Mouse (Mus musculus) liver, embryonic 16.5 days (tissue): Measurements from ENCODE around the gene Shisa8. TPM values are rescaled to one million over a fixed set of nuclear protein-coding genes. Genes with fewer than 3 reads are reported as not detected.

Source experiments
- ATAC-seq: fragments of 200-750 bp; cut with Nextera tagmentation; 2 replicates; pipeline ENCODE4 v1.8.0; 2017; ENCODE audit warnings: low read depth, mild to moderate bottlenecking, moderate number of reproducible peaks, moderate library complexity
- H3K27ac ChIP-seq: fragments of 300-500 bp; sonication (generic); 2 replicates; pipeline ENCODE4 v1.5.1; 2014; ENCODE audit warnings: mild to moderate bottlenecking, low read length
- H3K27me3 ChIP-seq: fragments of 300-500 bp; sonication (generic); 2 replicates; pipeline ENCODE4 v1.6.1; 2014; ENCODE audit warnings: low read depth, low read length, mixed read lengths; ENCODE audit not compliant: control insufficient read depth, insufficient read depth
- H3K36me3 ChIP-seq: fragments of 300-500 bp; sonication (generic); 2 replicates; pipeline ENCODE4 v1.6.1; 2014; ENCODE audit warnings: mild to moderate bottlenecking; ENCODE audit not compliant: control insufficient read depth, insufficient read depth
- H3K4me1 ChIP-seq: fragments of 300-500 bp; sonication (generic); 2 replicates; pipeline ENCODE4 v1.6.1; 2014; ENCODE audit warnings: low read depth, low read length, mixed read lengths; ENCODE audit not compliant: control insufficient read depth
- H3K4me2 ChIP-seq: fragments of 300-500 bp; sonication (generic); 2 replicates; pipeline ENCODE4 v1.6.1; 2014; ENCODE audit warnings: low read depth, low read length, mixed read lengths
- H3K4me3 ChIP-seq: fragments of 300-500 bp; sonication (generic); 2 replicates; pipeline ENCODE4 v1.5.1; 2014; ENCODE audit warnings: low read depth, mild to moderate bottlenecking, low read length
- H3K9ac ChIP-seq: fragments of 300-500 bp; sonication (generic); 2 replicates; pipeline ENCODE4 v1.6.1; 2014; ENCODE audit warnings: low read depth, low read length
- H3K9me3 ChIP-seq: fragments of 300-500 bp; sonication (generic); replicated peaks from 2 replicates; pipeline ENCODE4 v1.6.1; 2016; ENCODE audit warnings: low read length; ENCODE audit not compliant: control insufficient read depth
- WGBS: fragments of 180-500 bp; shearing (Covaris S2); extraction: QIAGEN DNeasy Blood & Tissue Kit; methylation state at CpG from one replicate; pipeline ENCODE4 v1.1.7; 2014; ENCODE audit not compliant: insufficient replicate concordance; 5-methylcytosine and 5-hydroxymethylcytosine counted together
- polyA plus RNA-seq: library from polyadenylated mRNA; unstranded; fragments of >200 nt; fragmentation: Nextera tagmentation; extraction: Ambion mirVana; gene quantifications from 2 replicates; pipeline ENCODE4 v1.2.1, GENCODE M21; 2015

The Shisa8 gene
- polyA plus RNA-seq, 1 experiment from 2014 or later = 0.11 TPM

DNA sequence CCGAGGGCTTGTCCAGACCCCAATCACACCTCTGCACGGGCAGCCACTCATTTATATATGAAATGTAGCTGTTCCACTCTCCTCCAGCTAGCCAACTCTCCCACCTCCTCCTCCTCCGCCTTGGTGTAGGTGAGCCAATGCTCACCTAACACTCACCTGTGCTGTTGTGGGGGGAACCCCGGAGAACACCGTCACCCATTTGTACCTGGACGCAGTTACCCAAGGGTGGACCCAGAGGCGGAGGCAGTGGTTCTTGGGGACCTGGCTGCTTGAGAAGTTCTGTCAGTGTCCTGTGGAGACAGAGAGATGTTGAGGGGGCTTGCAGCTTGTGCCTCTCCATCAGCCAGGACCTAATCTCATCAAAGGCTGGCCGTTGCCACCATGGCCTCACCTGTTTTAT, 4.3 kb downstream of the Shisa8 start:
- no peak overlapping the region for H3K9ac ChIP-seq
- 79% methylated on average over 8 of the region's 8 CpGs for WGBS
- H3K27ac ChIP-seq = no peak overlapping the region
- peaks cover 10% of the 10 kb centered on the region for H3K4me1 ChIP-seq
- no peak for ATAC-seq
- H3K36me3 ChIP-seq = peaks cover 7% of the 10 kb centered on the region
- no peaks in the 10 kb centered on the region for H3K9me3 ChIP-seq
- no peak overlapping the region for H3K4me3 ChIP-seq
- no peak overlapping the region for H3K4me2 ChIP-seq
- H3K27me3 ChIP-seq = peaks cover 57% of the 10 kb centered on the region

DNA sequence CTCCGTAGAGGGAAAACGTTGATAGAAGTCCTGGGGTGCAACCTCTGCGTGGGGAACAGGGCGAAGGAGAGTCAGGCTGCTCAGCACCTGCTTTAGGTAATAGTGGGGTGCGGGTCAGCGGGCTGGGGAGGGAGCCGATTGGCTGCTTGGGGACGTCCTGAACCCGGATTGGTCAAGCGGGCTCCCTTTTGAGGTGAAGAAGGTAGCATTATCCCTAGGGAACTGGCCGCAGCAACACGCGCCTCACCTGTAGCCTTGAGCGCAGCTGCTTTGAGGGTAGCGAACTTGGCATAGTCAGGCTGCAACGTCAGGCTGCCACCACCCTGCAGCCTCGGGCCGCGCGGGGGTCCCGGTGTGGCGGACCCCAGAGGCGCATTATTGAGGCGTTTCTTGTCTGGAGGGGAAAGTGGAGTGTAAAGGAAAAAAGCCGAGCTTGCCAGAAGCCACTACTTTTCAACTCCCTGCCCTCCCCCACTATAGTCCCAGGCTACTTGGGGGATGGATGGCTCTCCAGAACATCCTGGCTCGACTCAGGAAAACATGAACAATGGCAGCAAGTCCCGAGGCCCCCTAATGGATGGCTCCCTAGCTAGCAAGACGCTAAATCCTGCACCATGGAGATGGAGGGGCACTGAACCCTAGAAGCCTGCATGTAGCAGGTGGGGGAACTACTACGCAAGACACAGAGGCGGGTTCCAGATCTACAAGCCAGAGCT, 5.0 kb downstream of the Shisa8 start:
- H3K4me3 ChIP-seq = no peak overlapping the region
- H3K27me3 ChIP-seq = peaks cover 50% of the 10 kb centered on the region
- H3K36me3 ChIP-seq = peaks cover 12% of the 10 kb centered on the region
- ATAC-seq = no peak
- no peak overlapping the region for H3K4me2 ChIP-seq
- no peak overlapping the region for H3K27ac ChIP-seq
- H3K9ac ChIP-seq = no peak overlapping the region
- H3K9me3 ChIP-seq = no peaks in the 10 kb centered on the region
- H3K4me1 ChIP-seq = peaks cover 10% of the 10 kb centered on the region
- WGBS = 59% methylated on average over 30 of the region's 30 CpGs

DNA sequence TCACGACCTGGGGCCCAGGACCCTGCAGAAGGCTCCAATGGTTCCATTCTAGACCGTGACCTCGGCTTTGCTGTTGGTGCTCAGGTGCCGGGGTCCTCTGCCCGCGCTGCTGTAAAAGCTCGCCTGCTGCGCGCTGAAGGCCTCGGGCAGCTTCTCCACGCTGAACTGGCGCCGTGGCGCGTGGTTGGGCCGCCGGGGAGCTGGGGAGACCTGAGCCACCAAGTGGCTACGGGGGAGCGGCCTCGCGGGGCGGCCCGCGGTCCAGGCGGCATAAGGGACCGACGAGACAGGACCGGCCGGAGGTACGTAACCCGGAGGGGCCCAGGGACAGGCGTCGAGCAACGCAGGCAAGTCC, 5.5 kb downstream of the Shisa8 start:
- Histone ChIP-seq H3K36me3 (peaks cover 14% of the 10 kb centered on the region), H3K9ac (no peak overlapping the region), H3K9me3 (no peaks in the 10 kb centered on the region), H3K4me2 (no peak overlapping the region), H3K4me3 (no peak overlapping the region), H3K27me3 (peaks cover 45% of the 10 kb centered on the region), H3K4me1 (peaks cover 8% of the 10 kb centered on the region), H3K27ac (no peak overlapping the region)
- 61% methylated on average over 31 of the region's 34 CpGs for WGBS
- no peak for ATAC-seq

- ATAC-seq = 0 out of 2 replicates have a peak, but pooled peaks have one; percentile 12
- H3K27me3 ChIP-seq = peaks cover 39% of the 10 kb centered on the region
Observed at GRCm38 (mm10) chr15:82206365-82207104, 6.1 kb downstream of the Shisa8 start.

DNA sequence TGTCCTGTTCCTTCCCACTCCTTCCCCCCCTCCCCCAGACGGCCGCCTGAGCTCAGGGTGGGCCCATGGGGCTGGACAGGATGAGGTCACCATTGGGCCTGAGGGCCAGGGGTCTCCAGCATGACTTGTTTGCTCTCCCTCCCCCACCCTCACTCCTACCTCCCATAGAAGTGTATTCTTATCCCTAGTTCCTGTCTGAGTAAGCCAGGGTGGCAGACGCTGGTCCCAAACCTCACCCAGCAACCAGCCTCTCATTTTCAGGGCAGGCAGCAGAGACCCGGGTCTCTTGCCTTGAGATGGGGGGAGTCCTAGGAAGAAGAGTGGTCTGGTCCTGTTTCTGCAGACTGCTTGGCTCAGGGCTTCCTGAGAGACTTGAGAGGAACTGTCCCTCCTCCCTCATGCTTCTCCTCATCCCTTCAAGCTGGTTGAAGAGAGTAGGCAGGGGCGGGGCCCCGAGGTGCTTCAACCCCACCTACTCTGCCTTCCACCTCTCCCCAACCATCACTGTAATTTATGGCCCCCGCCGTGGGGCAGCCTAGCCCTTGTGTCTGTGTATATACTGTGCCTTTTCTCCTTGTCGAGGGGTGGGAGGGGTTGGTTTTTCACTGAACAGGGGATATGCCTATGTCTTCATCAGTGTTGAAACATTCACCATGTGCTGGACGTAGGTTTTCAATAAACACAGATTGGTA, 7.8 kb downstream of the Shisa8 start:
- peaks cover 6% of the 10 kb centered on the region for H3K4me1 ChIP-seq
- ATAC-seq = no peak
- no peak overlapping the region for H3K9ac ChIP-seq
- peaks cover 22% of the 10 kb centered on the region for H3K27me3 ChIP-seq
- peaks cover 27% of the 10 kb centered on the region for H3K36me3 ChIP-seq
- 64% methylated on average over 10 of the region's 10 CpGs for WGBS
- no peak overlapping the region for H3K27ac ChIP-seq
- H3K4me2 ChIP-seq = no peak overlapping the region
- H3K4me3 ChIP-seq = no peak overlapping the region
- H3K9me3 ChIP-seq = no peaks in the 10 kb centered on the region

More at GRCm38 (mm10) chr15:82206365-82207104, 6.1 kb downstream of the Shisa8 start:
- no peak overlapping the region for H3K9ac ChIP-seq
- no peaks in the 10 kb centered on the region for H3K9me3 ChIP-seq
- no peak overlapping the region for H3K4me2 ChIP-seq
- WGBS = 70% methylated on average over 9 of the region's 9 CpGs
- peaks cover 6% of the 10 kb centered on the region for H3K4me1 ChIP-seq
- H3K27ac ChIP-seq = no peak overlapping the region
- H3K36me3 ChIP-seq = peaks cover 19% of the 10 kb centered on the region
- no peak overlapping the region for H3K4me3 ChIP-seq

DNA sequence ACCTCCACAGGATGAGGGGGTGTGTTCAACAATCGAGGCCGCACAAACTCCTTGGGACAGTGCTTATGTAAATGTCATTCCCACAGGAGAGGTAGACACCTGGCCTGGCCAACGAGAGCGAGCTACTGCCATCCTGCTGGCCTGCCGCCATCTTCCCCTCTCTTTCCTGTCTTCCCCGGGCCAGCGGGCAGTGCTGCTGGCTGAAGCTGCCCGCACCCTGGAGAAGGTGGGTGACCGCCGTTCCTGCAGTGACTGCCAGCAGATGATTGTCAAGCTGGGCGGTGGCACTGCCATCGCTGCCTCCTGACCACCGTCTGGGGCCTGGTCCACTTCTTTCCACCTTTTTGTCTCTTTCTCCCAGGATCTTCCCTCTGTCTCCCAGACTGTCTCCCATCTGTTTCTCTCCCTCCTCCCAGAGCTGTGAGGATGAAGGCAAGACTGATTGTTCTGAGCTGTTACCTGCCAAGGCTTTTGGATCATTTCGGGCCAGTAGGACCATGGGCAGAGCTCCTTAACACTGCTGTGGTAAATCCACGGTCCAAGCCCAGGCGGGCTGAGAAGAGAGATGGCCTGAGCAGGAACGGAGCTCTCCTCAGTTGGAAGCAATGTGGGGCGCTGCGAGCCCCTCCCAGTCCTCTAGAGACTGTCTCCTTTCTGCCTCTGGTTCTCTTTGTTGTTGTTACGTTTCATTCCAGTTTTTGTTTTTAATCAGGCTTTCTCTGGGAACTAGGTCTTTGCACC, 8.8 kb downstream of the Shisa8 start:
- no peak overlapping the region for H3K9ac ChIP-seq
- no peak for ATAC-seq
- 88% methylated on average over 20 of the region's 20 CpGs for WGBS
- H3K36me3 ChIP-seq = peaks cover 35% of the 10 kb centered on the region
- H3K9me3 ChIP-seq = no peaks in the 10 kb centered on the region
- H3K4me2 ChIP-seq = no peak overlapping the region
- H3K27ac ChIP-seq = no peak overlapping the region
- peaks cover 6% of the 10 kb centered on the region for H3K4me1 ChIP-seq
- H3K4me3 ChIP-seq = no peak overlapping the region
- peaks cover 13% of the 10 kb centered on the region for H3K27me3 ChIP-seq

DNA sequence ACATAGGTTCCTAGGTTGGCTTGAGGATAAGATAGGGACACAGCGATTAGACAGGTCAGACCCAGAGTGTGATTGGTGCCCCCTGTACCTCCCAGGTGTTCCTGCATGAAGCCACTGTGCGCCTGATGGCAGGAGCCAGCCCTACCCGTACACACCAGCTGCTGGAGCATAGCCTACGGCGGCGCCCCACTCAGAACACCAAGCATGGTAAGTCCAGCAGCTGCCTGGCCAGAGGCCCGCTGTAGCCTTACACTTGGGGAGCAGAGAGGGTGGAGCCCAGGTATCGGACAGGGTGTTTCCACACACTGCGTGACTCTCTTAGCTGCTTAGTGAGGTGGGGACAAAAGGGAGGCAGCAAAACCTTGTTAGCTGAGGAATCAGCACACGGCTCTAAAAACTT, 9.5 kb downstream of the Shisa8 start:
- Histone ChIP-seq H3K9ac (no peak overlapping the region), H3K9me3 (no peaks in the 10 kb centered on the region), H3K4me3 (no peak overlapping the region), H3K27me3 (peaks cover 13% of the 10 kb centered on the region), H3K4me1 (peaks cover 6% of the 10 kb centered on the region), H3K4me2 (no peak overlapping the region), H3K27ac (no peak overlapping the region), H3K36me3 (peaks cover 39% of the 10 kb centered on the region)
- WGBS = 89% methylated on average over 10 of the region's 10 CpGs
- no peak for ATAC-seq

- peaks cover 41% of the 10 kb centered on the region for H3K36me3 ChIP-seq
- no peak overlapping the region for H3K4me2 ChIP-seq
- no peak overlapping the region for H3K4me3 ChIP-seq
- WGBS = 87% methylated on average over 6 of the region's 6 CpGs
- no peak overlapping the region for H3K9ac ChIP-seq
- no peak for ATAC-seq
- peaks cover 6% of the 10 kb centered on the region for H3K4me1 ChIP-seq
- H3K9me3 ChIP-seq = no peaks in the 10 kb centered on the region
- H3K27me3 ChIP-seq = peaks cover 8% of the 10 kb centered on the region; the same call in 1 of the 2 replicates
- no peak overlapping the region for H3K27ac ChIP-seq
Observed at GRCm38 (mm10) chr15:82202086-82202485, 10.5 kb downstream of the Shisa8 start.
